Mouse (Mus musculus) lung, embryonic 16.5 days (tissue): ENCODE results near the gene Adgrl3. TPM values are rescaled to one million over a fixed set of nuclear protein-coding genes. Genes with fewer than 3 reads are reported as not detected.

ENCODE experiments used
- ATAC-seq: fragments of 200-750 bp; cut with Nextera tagmentation; 2 replicates; pipeline ENCODE4 v1.8.0; 2017; ENCODE audit warnings: low read depth, mild to moderate bottlenecking, moderate library complexity
- H3K27ac ChIP-seq: fragments of 300-500 bp; sonication (generic); 2 replicates; pipeline ENCODE4 v1.5.1; 2014; ENCODE audit warnings: mild to moderate bottlenecking, control low read depth, low read length
- H3K27me3 ChIP-seq: fragments of 300-500 bp; sonication (generic); 2 replicates; pipeline ENCODE4 v1.6.1; 2014; ENCODE audit warnings: low read depth, low read length, mixed read lengths; ENCODE audit not compliant: control insufficient read depth, insufficient read depth
- H3K36me3 ChIP-seq: fragments of 300-500 bp; sonication (generic); 2 replicates; pipeline ENCODE4 v1.6.1; 2014; ENCODE audit warnings: low read length; ENCODE audit not compliant: control insufficient read depth, insufficient read depth
- H3K4me1 ChIP-seq: fragments of 300-500 bp; sonication (generic); replicated peaks from 2 replicates; pipeline ENCODE4 v1.6.1; 2014; ENCODE audit warnings: low read length, mixed read lengths; ENCODE audit not compliant: control insufficient read depth, insufficient read depth
- H3K4me2 ChIP-seq: fragments of 300-500 bp; sonication (generic); 2 replicates; pipeline ENCODE4 v1.6.1; 2014; ENCODE audit warnings: low read depth, low read length, control low read depth
- H3K4me3 ChIP-seq: fragments of 300-500 bp; sonication (generic); 2 replicates; pipeline ENCODE4 v1.5.1; 2014; ENCODE audit warnings: mild to moderate bottlenecking, low read length, control low read depth
- H3K9ac ChIP-seq: fragments of 300-500 bp; sonication (generic); 2 replicates; pipeline ENCODE4 v1.6.1; 2014; ENCODE audit warnings: low read length, control low read depth
- H3K9me3 ChIP-seq: fragments of 300-500 bp; sonication (generic); 2 replicates; pipeline ENCODE4 v1.6.1; 2016; ENCODE audit warnings: low read length; ENCODE audit not compliant: control insufficient read depth
- WGBS: fragments of 180-500 bp; shearing (Covaris S2); extraction: QIAGEN DNeasy Blood & Tissue Kit; methylation state at CpG from one replicate; pipeline ENCODE4 v1.1.7; 2014; 5-methylcytosine and 5-hydroxymethylcytosine counted together
- polyA plus RNA-seq: library from polyadenylated mRNA; unstranded; fragments of >200 nt; fragmentation: Nextera tagmentation; extraction: Ambion mirVana; gene quantifications from 2 replicates; pipeline ENCODE4 v1.2.1, GENCODE M21; 2015

Gene Adgrl3
- polyA plus RNA-seq, 1 experiment from 2014 or later: 13.8 TPM

DNA sequence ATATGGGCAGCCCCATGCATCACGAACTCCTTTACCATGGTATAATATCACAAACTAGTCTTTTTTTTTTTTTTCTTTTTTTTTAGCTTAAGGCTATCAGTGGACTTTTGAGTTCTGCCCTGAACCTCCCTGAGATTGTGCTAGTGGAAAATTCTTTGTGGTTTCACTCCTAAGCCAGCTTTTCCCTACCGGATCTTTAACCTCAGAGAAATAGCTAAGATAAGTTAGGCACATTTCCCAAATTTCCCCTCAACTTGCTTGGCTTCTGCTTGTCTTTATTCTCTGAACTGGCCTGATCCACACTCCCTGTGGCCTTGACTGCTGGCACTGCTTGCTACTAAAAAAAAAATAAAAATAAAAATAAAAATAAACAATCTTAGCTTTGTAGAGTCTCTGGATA is 454.7 kb downstream of the Adgrl3 start:
- Histone ChIP-seq H3K4me1 (peaks cover 12% of the 10 kb centered on the region), H3K9me3 (no peaks in the 10 kb centered on the region), H3K4me3 (no peak overlapping the region), H3K36me3 (no peaks in the 10 kb centered on the region), H3K9ac (no peak overlapping the region), H3K27ac (no peak overlapping the region), H3K4me2 (no peak overlapping the region), H3K27me3 (no peaks in the 10 kb centered on the region)
- WGBS: 57% methylated on average over 2 of the region's 2 CpGs
- ATAC-seq: no peak

DNA sequence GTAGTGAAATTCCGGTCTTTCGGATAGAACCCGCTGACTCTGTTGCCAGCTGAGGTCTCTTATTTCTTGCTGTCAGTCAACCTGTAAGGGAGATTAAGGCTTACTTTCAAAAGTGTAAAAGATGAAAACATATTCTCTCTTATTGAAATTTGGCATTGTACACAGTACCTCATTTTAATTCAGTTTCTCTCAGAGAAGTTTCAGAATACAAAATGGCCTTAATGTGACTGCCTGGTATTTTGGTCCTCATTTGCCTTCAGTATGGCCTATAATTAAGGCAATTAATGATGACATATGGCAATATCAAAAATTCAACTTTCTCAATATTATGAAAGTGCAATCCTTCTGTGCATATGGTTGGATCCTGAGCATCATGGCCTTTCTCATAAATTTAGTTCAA is 455.5 kb downstream of the Adgrl3 start:
- no peak for ATAC-seq
- WGBS: 88% methylated on average over 3 of the region's 3 CpGs

GRCm38 (mm10) chr5:81475971-81476606 is 456.2 kb downstream of the Adgrl3 start:
- H3K9ac ChIP-seq: no peak overlapping the region
- 0 out of 2 replicates have a peak, but pooled peaks have one; percentile 54 for ATAC-seq
- WGBS: 8% methylated on average over 8 of the region's 8 CpGs
- no peak overlapping the region for H3K27ac ChIP-seq
- no peak overlapping the region for H3K4me2 ChIP-seq
- H3K4me3 ChIP-seq: no peak overlapping the region
- H3K36me3 ChIP-seq: no peaks in the 10 kb centered on the region
- H3K27me3 ChIP-seq: no peaks in the 10 kb centered on the region
- H3K4me1 ChIP-seq: peaks cover 12% of the 10 kb centered on the region
- no peaks in the 10 kb centered on the region for H3K9me3 ChIP-seq

More for the DNA sequence above, 455.5 kb downstream of the Adgrl3 start:
- Histone ChIP-seq H3K36me3 (no peaks in the 10 kb centered on the region), H3K4me2 (no peak overlapping the region), H3K4me1 (peaks cover 12% of the 10 kb centered on the region), H3K27me3 (no peaks in the 10 kb centered on the region), H3K4me3 (no peak overlapping the region), H3K9me3 (no peaks in the 10 kb centered on the region), H3K9ac (no peak overlapping the region), H3K27ac (no peak overlapping the region)

DNA sequence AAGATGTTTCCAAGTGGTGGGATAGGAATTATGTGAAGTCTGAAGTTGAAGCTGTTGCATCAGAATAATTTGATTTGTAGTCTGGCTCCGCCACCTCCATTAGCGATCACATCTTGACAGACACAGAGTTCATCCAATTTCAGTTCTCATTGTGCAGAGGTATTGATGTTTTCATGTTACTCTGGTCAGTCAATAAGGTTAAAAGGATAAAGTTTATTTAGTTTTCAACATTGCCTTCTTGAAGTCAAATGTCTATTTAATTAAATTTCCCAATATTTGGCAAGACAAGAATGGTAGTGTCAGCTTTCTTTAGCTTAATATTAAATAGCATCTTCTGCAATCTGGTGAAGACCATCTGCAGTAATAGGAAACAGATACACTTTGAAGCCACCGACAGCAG is 461.0 kb downstream of the Adgrl3 start:
- H3K9me3 ChIP-seq: no peaks in the 10 kb centered on the region
- WGBS: 80% methylated on average over 3 of the region's 3 CpGs
- no peak overlapping the region for H3K27ac ChIP-seq
- ATAC-seq: no peak
- no peak overlapping the region for H3K4me3 ChIP-seq
- H3K36me3 ChIP-seq: no peaks in the 10 kb centered on the region
- peaks cover 5% of the 10 kb centered on the region for H3K4me1 ChIP-seq
- no peak overlapping the region for H3K4me2 ChIP-seq
- no peaks in the 10 kb centered on the region for H3K27me3 ChIP-seq
- no peak overlapping the region for H3K9ac ChIP-seq

GRCm38 (mm10) chr5:81483890-81484289 is 464.0 kb downstream of the Adgrl3 start:
- H3K4me2 ChIP-seq: no peak overlapping the region
- ATAC-seq: no peak
- no peak overlapping the region for H3K27ac ChIP-seq
- no peak overlapping the region for H3K4me3 ChIP-seq
- no peak overlapping the region for H3K9ac ChIP-seq
- WGBS: 60% methylated on average over 3 of the region's 3 CpGs
- no peaks in the 10 kb centered on the region for H3K27me3 ChIP-seq
- H3K9me3 ChIP-seq: no peaks in the 10 kb centered on the region
- no peaks in the 10 kb centered on the region for H3K4me1 ChIP-seq
- H3K36me3 ChIP-seq: no peaks in the 10 kb centered on the region

GRCm38 (mm10) chr5:81501076-81501475 is 481.1 kb downstream of the Adgrl3 start:
- no peak overlapping the region for H3K27ac ChIP-seq
- WGBS: 81% methylated on average over 3 of the region's 3 CpGs
- no peak overlapping the region for H3K4me2 ChIP-seq
- H3K27me3 ChIP-seq: no peaks in the 10 kb centered on the region
- no peaks in the 10 kb centered on the region for H3K36me3 ChIP-seq
- no peaks in the 10 kb centered on the region for H3K9me3 ChIP-seq
- H3K4me1 ChIP-seq: no peaks in the 10 kb centered on the region
- H3K4me3 ChIP-seq: no peak overlapping the region
- no peak overlapping the region for H3K9ac ChIP-seq
- no peak for ATAC-seq

DNA sequence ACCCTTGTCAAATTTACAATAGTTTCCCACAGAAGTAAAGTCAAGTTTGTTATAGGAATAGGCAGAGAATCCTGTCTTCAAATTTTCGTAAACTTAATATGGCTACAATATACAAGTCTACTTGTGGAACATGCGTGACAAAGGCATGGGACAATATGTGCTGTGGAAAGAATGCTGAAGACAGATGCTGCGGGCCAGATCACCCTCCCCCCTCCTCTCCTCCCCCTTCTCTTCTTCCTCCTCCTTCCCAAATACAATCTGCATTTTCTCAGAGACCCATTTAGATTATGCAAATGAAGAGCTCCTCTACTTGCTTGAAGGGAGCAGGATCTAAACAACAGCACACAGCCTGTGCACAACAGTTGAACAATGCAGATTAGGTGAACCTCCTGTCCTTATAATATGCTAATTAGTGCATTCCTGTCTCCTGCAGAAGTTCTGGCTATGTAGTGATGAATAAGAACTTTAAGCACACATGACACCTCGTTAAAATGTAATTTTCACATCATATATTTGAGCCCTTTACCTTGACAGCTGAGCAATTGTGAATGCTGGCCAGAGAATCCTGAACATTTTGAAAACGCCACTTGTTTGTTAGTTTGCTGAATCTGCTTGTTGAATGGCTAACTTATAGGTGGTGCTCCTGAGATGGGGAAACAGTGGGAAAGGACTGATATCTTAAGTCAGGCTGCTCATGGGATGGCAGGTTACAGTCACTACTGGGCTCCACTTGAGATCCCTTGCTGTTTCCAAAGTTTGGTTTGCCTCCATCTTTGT is 499.0 kb downstream of the Adgrl3 start:
- WGBS: 50% methylated on average over 5 of the region's 5 CpGs
- Histone ChIP-seq H3K4me3 (no peak overlapping the region), H3K9me3 (no peaks in the 10 kb centered on the region), H3K36me3 (no peaks in the 10 kb centered on the region), H3K27ac (no peak overlapping the region), H3K27me3 (no peaks in the 10 kb centered on the region), H3K4me1 (peaks cover 3% of the 10 kb centered on the region; the same call in 1 of the 2 replicates), H3K4me2 (peak overlapping the region; percentile 23), H3K9ac (no peak overlapping the region)
- no peak for ATAC-seq

GRCm38 (mm10) chr5:81519497-81520382 is 499.8 kb downstream of the Adgrl3 start:
- Histone ChIP-seq H3K4me2 (peak overlapping the region; percentile 23), H3K9me3 (no peaks in the 10 kb centered on the region), H3K27ac (no peak overlapping the region), H3K36me3 (no peaks in the 10 kb centered on the region), H3K4me3 (no peak overlapping the region), H3K4me1 (peaks cover 3% of the 10 kb centered on the region; the same call in 1 of the 2 replicates), H3K27me3 (no peaks in the 10 kb centered on the region), H3K9ac (no peak overlapping the region)
- ATAC-seq: peak; percentile 86
- 15% methylated on average over 11 of the region's 11 CpGs for WGBS

DNA sequence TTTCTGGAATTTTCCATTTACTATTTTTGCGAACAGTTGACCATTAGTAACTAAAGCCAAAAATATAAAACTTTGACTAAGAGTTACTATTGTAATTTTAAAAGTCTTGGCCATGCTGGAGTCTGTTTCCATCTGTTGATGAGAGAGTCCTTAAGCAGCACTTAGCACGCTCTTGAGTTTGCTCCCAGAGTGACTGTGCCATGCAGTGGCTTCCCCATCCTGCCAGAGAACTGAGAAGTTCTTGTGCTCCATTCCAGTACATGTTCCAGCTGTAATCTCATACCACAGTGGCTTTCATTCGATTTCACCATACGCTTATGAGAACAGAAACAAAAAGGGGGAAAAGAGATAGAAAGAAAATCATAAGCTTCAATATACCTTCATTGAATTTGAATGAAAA is 502.8 kb downstream of the Adgrl3 start:
- Histone ChIP-seq H3K27ac (no peak overlapping the region), H3K9ac (no peak overlapping the region), H3K9me3 (no peaks in the 10 kb centered on the region), H3K36me3 (no peaks in the 10 kb centered on the region), H3K4me1 (peaks cover 3% of the 10 kb centered on the region; the same call in 1 of the 2 replicates), H3K4me3 (no peak overlapping the region), H3K27me3 (no peaks in the 10 kb centered on the region), H3K4me2 (no peak overlapping the region)
- WGBS: 72% methylated on average over 4 of the region's 4 CpGs
- ATAC-seq: peak; percentile 54; the same call in 1 of the 2 replicates
